Mouse (Mus musculus): ENCODE measurements at regions not wholly inside any gene's neighbourhood (a gene's known extent, or its start where the extent isn't known, plus 50 kb on each side); places are given as distances from the start of the nearest gene placed in this dataset.

GRCm38 (mm10) chr1:52388836-52389235, 111.6 kb downstream of the Nab1 start:
- TF ChIP-seq CTCF (IDR thresholded peaks at IDR 0.05; ENCODE audit: low read depth, low read length) (no peak), POLR2A (IDR thresholded peaks at IDR 0.05; ENCODE audit: insufficient read depth, low read length) (no peak)

All from ES-Bruce4 (cell line).